Mouse (Mus musculus) heart, adult 2 months (tissue): ENCODE measurements around the gene Hdac8.

Experiments used
- CTCF ChIP-seq: fragments of 200-600 bp; IDR thresholded peaks from 2 replicates; pipeline ENCODE4 v1.8.1; 2022; ENCODE audit warnings: antibody characterized with exemption, mild to moderate bottlenecking, moderate library complexity
- EP300 ChIP-seq: fragments of 200-500 bp; IDR thresholded peaks from 2 replicates; pipeline ENCODE4 v1.6.1; 2011; ENCODE audit warnings: low read depth, low read length, control low read depth; ENCODE audit not compliant: insufficient read depth
- POLR2A ChIP-seq: fragments of 200-500 bp; IDR thresholded peaks from 2 replicates; pipeline ENCODE4 v1.6.1; 2011; ENCODE audit warnings: mild to moderate bottlenecking, low read depth, low read length, control low read depth; ENCODE audit not compliant: insufficient read depth

DNA sequence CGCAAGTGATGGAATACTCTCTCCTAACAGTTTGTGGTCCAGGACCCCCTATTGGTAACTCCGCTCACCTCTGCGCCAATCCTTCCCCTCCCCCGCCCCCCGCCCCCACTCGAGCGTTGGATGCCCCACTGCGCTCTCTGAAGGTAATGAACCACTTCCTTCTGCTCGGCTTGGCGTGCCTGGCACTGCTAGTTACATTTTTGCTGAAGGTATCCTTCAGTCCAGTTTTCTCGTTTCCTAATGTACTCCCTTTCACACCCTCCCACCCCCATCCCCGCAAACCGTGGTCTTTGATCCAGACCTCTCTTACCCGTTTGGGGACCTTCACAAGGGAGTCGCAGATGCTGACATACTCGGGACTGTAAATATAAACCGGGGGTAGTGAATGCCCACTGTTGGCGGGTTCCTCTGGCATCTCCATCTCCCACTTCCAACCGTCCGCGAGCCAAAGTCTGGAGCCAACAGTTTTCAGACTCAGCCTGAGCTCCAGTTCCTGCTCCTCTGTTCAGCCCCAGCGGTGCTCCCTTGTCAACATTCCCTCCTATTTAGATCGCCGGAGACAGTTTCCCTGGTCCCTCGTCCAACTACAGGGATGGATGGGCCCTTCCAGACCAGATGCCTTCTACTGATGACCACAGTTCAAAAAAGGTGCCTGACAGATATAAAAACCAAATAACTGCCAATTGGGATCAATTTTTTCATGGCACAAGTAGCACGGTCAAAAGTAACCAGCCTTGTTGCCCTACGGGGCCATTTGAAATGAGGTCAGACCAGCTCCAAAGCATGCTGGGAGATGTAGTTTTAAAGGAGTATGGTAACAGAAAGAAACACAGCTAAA is at the start of gene Hdac8:
- TF ChIP-seq CTCF (no peak), POLR2A (no peak), EP300 (no peak)
